Mouse (Mus musculus): ENCODE measurements around the gene Samd3. TPM values are rescaled to one million over a fixed set of nuclear protein-coding genes. Genes with fewer than 3 reads are reported as not detected.
A peak's percentile ranks its signal among the peaks of the same experiment; 100 is the strongest.

Gene Samd3
- polyA plus RNA-seq, 1 experiment from 2014 or later = not detected

GRCm38 (mm10) chr10:26232071-26232653 lies 2.7 kb downstream of the Samd3 start:
- Histone ChIP-seq H3K9me3 (ENCODE audit: control insufficient read depth, low read length) (no peaks in the 10 kb centered on the region), H3K9ac (ENCODE audit: low read depth, low read length) (no peak overlapping the region), H3K27me3 (replicated peaks; ENCODE audit: control insufficient read depth, insufficient read depth, low read length) (no peaks in the 10 kb centered on the region), H3K36me3 (ENCODE audit: control insufficient read depth, insufficient read depth, low read length) (no peaks in the 10 kb centered on the region), H3K4me3 (ENCODE audit: low read depth, low read length) (no peak overlapping the region), H3K4me1 (ENCODE audit: control insufficient read depth, insufficient read depth, low read length) (no peaks in the 10 kb centered on the region), H3K27ac (replicated peaks; ENCODE audit: low read depth, low read length) (no peak overlapping the region), H3K4me2 (ENCODE audit: low read depth, low read length) (no peak overlapping the region)
- 85% methylated on average over 3 of the region's 3 CpGs for WGBS
- DNase-seq (ENCODE audit: low spot score) (no peak), ATAC-seq (ENCODE audit: low read depth) (no peak)

- ATAC-seq (ENCODE audit: low read depth) (no peak), DNase-seq (ENCODE audit: low spot score) (no peak)
- Histone ChIP-seq H3K27me3 (replicated peaks; ENCODE audit: control insufficient read depth, insufficient read depth, low read length) (no peaks in the 10 kb centered on the region), H3K4me1 (ENCODE audit: control insufficient read depth, insufficient read depth, low read length) (no peaks in the 10 kb centered on the region), H3K9ac (ENCODE audit: low read depth, low read length) (no peak overlapping the region), H3K4me3 (ENCODE audit: low read depth, low read length) (no peak overlapping the region), H3K27ac (replicated peaks; ENCODE audit: low read depth, low read length) (no peak overlapping the region), H3K9me3 (ENCODE audit: control insufficient read depth, low read length) (no peaks in the 10 kb centered on the region), H3K36me3 (ENCODE audit: control insufficient read depth, insufficient read depth, low read length) (no peaks in the 10 kb centered on the region), H3K4me2 (ENCODE audit: low read depth, low read length) (no peak overlapping the region)
- 51% methylated on average over 4 of the region's 4 CpGs for WGBS
Measured at GRCm38 (mm10) chr10:26238559-26238958, 9.1 kb downstream of the Samd3 start.

- 74% methylated on average over 1 of the region's 1 CpGs for WGBS
- H3K27ac ChIP-seq (replicated peaks; ENCODE audit: low read depth, low read length) = no peak overlapping the region
- no peak overlapping the region for H3K9ac ChIP-seq (ENCODE audit: low read depth, low read length)
Measured at GRCm38 (mm10) chr10:26239090-26239489, 9.6 kb downstream of the Samd3 start.

GRCm38 (mm10) chr10:26243203-26243602 lies 13.7 kb downstream of the Samd3 start:
- Histone ChIP-seq H3K36me3 (ENCODE audit: control insufficient read depth, insufficient read depth, low read length) (no peaks in the 10 kb centered on the region), H3K27me3 (replicated peaks; ENCODE audit: control insufficient read depth, insufficient read depth, low read length) (no peaks in the 10 kb centered on the region), H3K4me3 (ENCODE audit: low read depth, low read length) (no peak overlapping the region), H3K4me1 (ENCODE audit: control insufficient read depth, insufficient read depth, low read length) (no peaks in the 10 kb centered on the region), H3K9ac (ENCODE audit: low read depth, low read length) (no peak overlapping the region), H3K4me2 (ENCODE audit: low read depth, low read length) (no peak overlapping the region), H3K27ac (replicated peaks; ENCODE audit: low read depth, low read length) (no peak overlapping the region), H3K9me3 (ENCODE audit: control insufficient read depth, low read length) (no peaks in the 10 kb centered on the region)
- 91% methylated on average over 3 of the region's 3 CpGs for WGBS
- ATAC-seq (ENCODE audit: low read depth) = no peak
- no peak for DNase-seq (ENCODE audit: low spot score)

More at GRCm38 (mm10) chr10:26239090-26239489, 9.6 kb downstream of the Samd3 start:
- Histone ChIP-seq H3K9me3 (ENCODE audit: control insufficient read depth, low read length) (no peaks in the 10 kb centered on the region), H3K4me3 (ENCODE audit: low read depth, low read length) (no peak overlapping the region), H3K4me2 (ENCODE audit: low read depth, low read length) (no peak overlapping the region), H3K27me3 (replicated peaks; ENCODE audit: control insufficient read depth, insufficient read depth, low read length) (no peaks in the 10 kb centered on the region), H3K36me3 (ENCODE audit: control insufficient read depth, insufficient read depth, low read length) (no peaks in the 10 kb centered on the region), H3K4me1 (ENCODE audit: control insufficient read depth, insufficient read depth, low read length) (no peaks in the 10 kb centered on the region)
- ATAC-seq (ENCODE audit: low read depth) (no peak), DNase-seq (ENCODE audit: low spot score) (peak; percentile 44)

GRCm38 (mm10) chr10:26244466-26244865 lies 15.0 kb downstream of the Samd3 start:
- no peak for ATAC-seq (ENCODE audit: low read depth)
- no peak overlapping the region for H3K4me2 ChIP-seq (ENCODE audit: low read depth, low read length)
- 89% methylated on average over 6 of the region's 6 CpGs for WGBS

GRCm38 (mm10) chr10:26249426-26250165 lies 20.1 kb downstream of the Samd3 start:
- H3K9me3 ChIP-seq (ENCODE audit: control insufficient read depth, low read length) = no peaks in the 10 kb centered on the region
- H3K36me3 ChIP-seq (ENCODE audit: control insufficient read depth, insufficient read depth, low read length) = no peaks in the 10 kb centered on the region
- no peak overlapping the region for H3K9ac ChIP-seq (ENCODE audit: low read depth, low read length)
- DNase-seq (ENCODE audit: low spot score) = no peak
- no peak overlapping the region for H3K4me2 ChIP-seq (ENCODE audit: low read depth, low read length)
- no peaks in the 10 kb centered on the region for H3K27me3 ChIP-seq (replicated peaks; ENCODE audit: control insufficient read depth, insufficient read depth, low read length)
- H3K4me3 ChIP-seq (ENCODE audit: low read depth, low read length) = no peak overlapping the region
- H3K4me1 ChIP-seq (ENCODE audit: control insufficient read depth, insufficient read depth, low read length) = no peaks in the 10 kb centered on the region
- 80% methylated on average over 7 of the region's 7 CpGs for WGBS
- ATAC-seq (ENCODE audit: low read depth) = no peak
- H3K27ac ChIP-seq (replicated peaks; ENCODE audit: low read depth, low read length) = no peak overlapping the region

More at GRCm38 (mm10) chr10:26244466-26244865, 15.0 kb downstream of the Samd3 start:
- Histone ChIP-seq H3K9ac (ENCODE audit: low read depth, low read length) (no peak overlapping the region), H3K36me3 (ENCODE audit: control insufficient read depth, insufficient read depth, low read length) (no peaks in the 10 kb centered on the region), H3K4me3 (ENCODE audit: low read depth, low read length) (no peak overlapping the region), H3K4me1 (ENCODE audit: control insufficient read depth, insufficient read depth, low read length) (no peaks in the 10 kb centered on the region), H3K27ac (replicated peaks; ENCODE audit: low read depth, low read length) (no peak overlapping the region), H3K27me3 (replicated peaks; ENCODE audit: control insufficient read depth, insufficient read depth, low read length) (no peaks in the 10 kb centered on the region), H3K9me3 (ENCODE audit: control insufficient read depth, low read length) (no peaks in the 10 kb centered on the region)
- no peak for DNase-seq (ENCODE audit: low spot score)

GRCm38 (mm10) chr10:26259908-26260307 lies 30.4 kb downstream of the Samd3 start:
- Histone ChIP-seq H3K27ac (replicated peaks; ENCODE audit: low read depth, low read length) (no peak overlapping the region), H3K4me1 (ENCODE audit: control insufficient read depth, insufficient read depth, low read length) (no peaks in the 10 kb centered on the region; the same call in 1 of the 2 replicates), H3K9me3 (ENCODE audit: control insufficient read depth, low read length) (no peaks in the 10 kb centered on the region), H3K36me3 (ENCODE audit: control insufficient read depth, insufficient read depth, low read length) (no peaks in the 10 kb centered on the region), H3K27me3 (replicated peaks; ENCODE audit: control insufficient read depth, insufficient read depth, low read length) (no peaks in the 10 kb centered on the region), H3K4me3 (ENCODE audit: low read depth, low read length) (no peak overlapping the region), H3K4me2 (ENCODE audit: low read depth, low read length) (no peak overlapping the region), H3K9ac (ENCODE audit: low read depth, low read length) (no peak overlapping the region)
- DNase-seq (ENCODE audit: low spot score) (no peak), ATAC-seq (ENCODE audit: low read depth) (no peak)
- WGBS = 38% methylated on average over 4 of the region's 4 CpGs

- Histone ChIP-seq H3K9ac (ENCODE audit: low read depth, low read length) (no peak overlapping the region), H3K4me3 (ENCODE audit: low read depth, low read length) (no peak overlapping the region), H3K27ac (replicated peaks; ENCODE audit: low read depth, low read length) (no peak overlapping the region), H3K4me2 (ENCODE audit: low read depth, low read length) (no peak overlapping the region), H3K27me3 (replicated peaks; ENCODE audit: control insufficient read depth, insufficient read depth, low read length) (no peaks in the 10 kb centered on the region), H3K36me3 (ENCODE audit: control insufficient read depth, insufficient read depth, low read length) (no peaks in the 10 kb centered on the region), H3K9me3 (ENCODE audit: control insufficient read depth, low read length) (no peaks in the 10 kb centered on the region), H3K4me1 (ENCODE audit: control insufficient read depth, insufficient read depth, low read length) (no peaks in the 10 kb centered on the region; the same call in 1 of the 2 replicates)
- DNase-seq (ENCODE audit: low spot score) (no peak), ATAC-seq (ENCODE audit: low read depth) (no peak)
- 70% methylated on average over 3 of the region's 3 CpGs for WGBS
Measured at GRCm38 (mm10) chr10:26263744-26264459, 34.4 kb downstream of the Samd3 start.
